Mouse (Mus musculus) adipose tissue, adult 10 weeks (tissue): Measurements from ENCODE around the gene Cope. TPM values are rescaled to one million over a fixed set of nuclear protein-coding genes. Genes with fewer than 3 reads are reported as not detected.

Experiments
- polyA plus RNA-seq: library from polyadenylated mRNA; stranded (reverse); fragments of 350-450 nt; fragmentation: Illumina TruSeq; extraction: RNeasy Lipid Tissue Mini Kit (QIAGEN cat#74804); gene quantifications from one replicate; pipeline ENCODE4 v1.2.3, GENCODE M21; 2014; ENCODE audit warnings: low read depth, low replicate concordance

Gene Cope
- polyA plus RNA-seq: 186 TPM

DNA sequence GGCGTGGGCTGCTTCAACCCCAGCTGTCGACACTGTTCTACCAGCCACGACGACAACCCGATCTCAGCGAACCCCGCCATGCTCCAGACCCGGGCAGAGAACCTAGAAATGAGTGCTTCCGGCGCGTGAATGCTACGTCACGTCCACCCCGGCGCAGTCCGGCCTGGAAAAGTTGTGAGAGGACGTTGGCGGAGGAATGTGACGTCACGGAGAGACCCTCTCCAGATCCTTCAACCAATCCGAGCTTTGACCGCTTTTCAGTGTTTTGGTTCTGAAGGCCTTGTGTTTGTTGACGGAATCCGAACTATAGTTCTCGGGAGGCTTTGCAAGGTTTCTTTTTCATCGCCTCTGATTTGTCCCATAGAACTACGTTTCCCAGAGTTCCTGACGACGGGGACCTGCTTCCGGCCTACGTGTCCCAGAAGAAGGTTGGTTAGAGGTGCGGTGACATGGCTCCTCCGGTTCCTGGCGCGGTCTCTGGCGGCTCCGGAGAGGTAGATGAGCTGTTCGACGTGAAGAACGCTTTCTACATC lies at the start of gene Cope, which contains the start of gene Ddx49:
TSS of gene Cope (plus strand) at position 161 of the 533 bp plus-strand sequence.
TSS of gene Ddx49 (minus strand) at position 132 of the 533 bp plus-strand sequence.

GRCm38 (mm10) chr8:70282603-70283135 lies 19.6 kb upstream of the Cope start, which contains the start of gene Homer3:
Gene Homer3 (plus strand): TSS chr8:70282827.

DNA sequence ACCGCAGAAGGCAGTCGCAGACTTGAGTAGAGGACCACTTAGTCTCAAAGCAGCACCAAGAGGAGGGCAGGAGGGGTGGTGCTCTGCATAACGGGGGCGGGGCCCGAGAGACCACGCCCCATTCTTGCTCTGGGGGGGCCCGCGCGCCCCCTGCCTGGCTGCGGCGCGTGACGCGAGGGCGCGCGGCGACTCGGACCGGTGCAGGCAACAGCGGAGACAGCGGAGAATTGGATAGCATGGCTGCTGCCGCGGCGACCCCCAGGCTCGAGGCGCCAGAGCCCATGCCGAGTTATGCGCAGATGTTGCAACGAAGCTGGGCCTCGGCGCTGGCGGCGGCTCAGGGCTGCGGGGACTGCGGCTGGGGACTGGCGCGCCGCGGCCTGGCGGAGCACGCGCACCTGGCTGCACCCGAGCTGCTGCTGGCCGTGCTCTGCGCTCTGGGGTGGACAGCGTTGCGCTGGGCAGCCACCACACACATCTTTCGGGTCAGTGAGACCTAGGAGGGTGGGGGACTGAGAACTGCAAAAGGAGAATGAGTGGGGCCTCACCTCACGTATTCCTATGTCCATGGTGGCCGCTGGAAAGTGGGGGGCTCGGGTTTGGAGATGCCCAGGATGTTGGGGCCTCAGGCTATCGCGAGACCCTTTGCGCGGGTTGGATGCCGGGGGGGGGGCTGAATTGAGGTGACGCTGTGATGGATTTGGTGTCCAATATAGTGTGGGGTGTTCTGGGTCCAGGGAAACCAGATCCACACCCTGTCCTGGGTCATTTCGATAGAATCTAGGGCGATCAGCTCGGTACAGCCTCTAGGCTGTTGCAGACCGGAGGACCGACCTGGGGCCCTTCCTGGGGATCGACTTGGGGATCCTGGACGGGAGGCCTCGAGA lies 13.5 kb downstream of the Cope start, which contains the start of gene Cers1:
TSS of gene Cers1 (plus strand) at position 152 of the 887 bp plus-strand sequence.

DNA sequence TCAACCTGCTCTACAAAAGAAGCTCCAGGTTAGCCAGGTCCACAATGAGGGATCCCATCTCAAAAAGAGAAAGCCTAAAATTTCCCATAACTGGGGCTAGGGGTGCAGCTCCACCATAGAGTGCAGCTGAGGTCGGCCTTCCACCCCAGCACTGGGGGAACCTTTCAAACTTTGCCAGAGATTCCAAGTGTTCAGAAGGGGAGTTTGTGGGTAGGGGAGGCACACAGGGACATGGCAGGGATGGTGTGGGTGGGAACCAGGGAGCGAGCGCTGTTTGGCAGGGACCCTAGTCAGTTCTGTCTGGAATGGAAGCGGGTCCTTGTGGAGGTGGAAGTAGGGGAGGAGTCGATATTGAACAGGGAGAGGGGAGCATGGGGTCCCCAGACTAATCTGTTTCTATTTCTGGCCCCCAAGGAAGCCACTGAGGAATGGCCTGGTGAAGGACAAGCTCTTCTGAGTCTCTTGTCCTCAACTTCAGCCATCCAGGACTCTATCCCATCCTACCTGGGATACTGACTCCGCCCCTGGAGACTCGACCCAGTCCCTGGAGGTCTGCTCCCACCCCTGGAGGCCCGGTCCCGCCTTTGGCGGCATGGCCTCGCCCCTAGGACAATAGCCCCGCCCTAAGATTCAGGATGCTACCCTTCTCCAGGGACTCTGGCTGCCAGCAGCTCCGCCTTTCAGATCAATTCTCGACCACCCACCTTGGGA lies 27.0 kb downstream of the Cope start, which contains the start of gene Gdf1:
TSS of gene Gdf1 (plus strand) at position 694 of the 711 bp plus-strand sequence.

GRCm38 (mm10) chr8:70353194-70353817 lies 51.0 kb downstream of the Cope start, which contains the start of gene Upf1:
Gene Upf1 (minus strand): TSS chr8:70353278.

Other genes starting within 250 kb of the Cope start
- gene Tm6sf2, start 229.6 kb upstream of the Cope start, polyA plus RNA-seq: 0.68 TPM
- gene Hapln4, start 219.1 kb upstream of the Cope start, polyA plus RNA-seq: 0.10 TPM
- gene Ncan, start 181.6 kb upstream of the Cope start, polyA plus RNA-seq: 0.21 TPM
- 17.3 TPM for gene Nr2c2ap, start 171.2 kb upstream of the Cope start, polyA plus RNA-seq
- 13.1 TPM for gene Rfxank, start 163.4 kb upstream of the Cope start, polyA plus RNA-seq
- 57.0 TPM for gene Borcs8, start 163.0 kb upstream of the Cope start, polyA plus RNA-seq
- 0.40 TPM for gene Mef2b, start 162.8 kb upstream of the Cope start, polyA plus RNA-seq
- 44.5 TPM for gene Tmem161a, start 130.2 kb upstream of the Cope start, polyA plus RNA-seq
- 28.3 TPM for gene Slc25a42, start 90.2 kb upstream of the Cope start, polyA plus RNA-seq
- 30.9 TPM for gene Sugp2, start 68.3 kb upstream of the Cope start, polyA plus RNA-seq
- 7.3 TPM for gene Armc6, start 68.1 kb upstream of the Cope start, polyA plus RNA-seq
- gene Homer3, start 19.7 kb upstream of the Cope start, polyA plus RNA-seq: 43.4 TPM
- 40.2 TPM for gene Ddx49, start within 50 bp of the Cope start, polyA plus RNA-seq
- 0.63 TPM for gene Cers1, start 13.3 kb downstream of the Cope start, polyA plus RNA-seq
- 0.31 TPM for gene Gdf1, start 27.3 kb downstream of the Cope start, polyA plus RNA-seq
- 31.4 TPM for gene Upf1, start 50.8 kb downstream of the Cope start, polyA plus RNA-seq
- 6.3 TPM for gene Comp, start 71.0 kb downstream of the Cope start, polyA plus RNA-seq
- gene Crtc1, start 137.1 kb downstream of the Cope start, polyA plus RNA-seq: 15.7 TPM
- gene Klhl26, start 174.4 kb downstream of the Cope start, polyA plus RNA-seq: 20.7 TPM
- gene Tmem59l, start 184.8 kb downstream of the Cope start, polyA plus RNA-seq: 0.74 TPM
- 2.1 TPM for gene Crlf1, start 190.6 kb downstream of the Cope start, polyA plus RNA-seq
- gene Rex1bd, start 204.2 kb downstream of the Cope start, polyA plus RNA-seq: 92.5 TPM
- gene Uba52, start 208.3 kb downstream of the Cope start, polyA plus RNA-seq: 1,821 TPM
- gene Fkbp8, start 225.2 kb downstream of the Cope start, polyA plus RNA-seq: 255 TPM
- gene Kxd1, start 225.4 kb downstream of the Cope start, polyA plus RNA-seq: 67.9 TPM
- gene Ell, start 236.9 kb downstream of the Cope start, polyA plus RNA-seq: 20.8 TPM